Mouse (Mus musculus) olfactory bulb, adult 2 months (tissue): Measurements from ENCODE around the gene BC004004.

Experiments used
- CTCF ChIP-seq: fragments of 200-500 bp; IDR thresholded peaks from 2 replicates; pipeline ENCODE4 v1.5.1; 2012; ENCODE audit warnings: low read depth, mild to moderate bottlenecking, low read length, moderate library complexity; ENCODE audit not compliant: insufficient read depth
- POLR2A ChIP-seq: fragments of 200-500 bp; IDR thresholded peaks from 2 replicates; pipeline ENCODE4 v1.6.1; 2012; ENCODE audit warnings: mild to moderate bottlenecking, low read depth, low read length, moderate library complexity; ENCODE audit not compliant: insufficient read depth

- TF ChIP-seq POLR2A (no peak), CTCF (no peak)
Measured at GRCm38 (mm10) chr17:29355841-29356478, 87.4 kb downstream of the BC004004 start.
